Mouse (Mus musculus) intestine, embryonic 16.5 days (tissue): ENCODE measurements at regions not wholly inside any gene's neighbourhood (a gene's known extent, or its start where the extent isn't known, plus 50 kb on each side); places are given as distances from the start of the nearest gene placed in this dataset.
"Not testable (repeated sequence)": the region's sequence is repeated elsewhere in the genome, so short reads cannot be mapped to it uniquely, and the experiment has no call there.

Experiments
- ATAC-seq: fragments of 200-750 bp; cut with Nextera tagmentation; 2 replicates; pipeline ENCODE4 v1.8.0; 2017; ENCODE audit warnings: moderate TSS enrichment, moderate library complexity
- H3K27ac ChIP-seq: fragments of 300-500 bp; sonication (generic); 2 replicates; pipeline ENCODE4 v1.5.1; 2014; ENCODE audit warnings: mild to moderate bottlenecking, low read length
- H3K27me3 ChIP-seq: fragments of 300-500 bp; sonication (generic); replicated peaks from 2 replicates; pipeline ENCODE4 v1.6.1; 2014; ENCODE audit warnings: low read length, control low read depth, mixed read lengths; ENCODE audit not compliant: control insufficient read depth, insufficient read depth
- H3K36me3 ChIP-seq: fragments of 300-500 bp; sonication (generic); 2 replicates; pipeline ENCODE4 v1.6.1; 2014; ENCODE audit warnings: low read length, control low read depth; ENCODE audit not compliant: control insufficient read depth, insufficient read depth
- H3K4me1 ChIP-seq: fragments of 300-500 bp; sonication (generic); 2 replicates; pipeline ENCODE4 v1.6.1; 2014; ENCODE audit warnings: low read length, control low read depth, mixed read lengths; ENCODE audit not compliant: control insufficient read depth, insufficient read depth
- H3K4me2 ChIP-seq: fragments of 300-500 bp; sonication (generic); 2 replicates; pipeline ENCODE4 v1.6.1; 2014; ENCODE audit warnings: low read depth, low read length, control low read depth
- H3K4me3 ChIP-seq: fragments of 300-500 bp; sonication (generic); 2 replicates; pipeline ENCODE4 v1.5.1; 2014; ENCODE audit warnings: mild to moderate bottlenecking, low read length
- H3K9ac ChIP-seq: fragments of 300-500 bp; sonication (generic); 2 replicates; pipeline ENCODE4 v1.6.1; 2014; ENCODE audit warnings: low read depth, low read length
- H3K9me3 ChIP-seq: fragments of 300-500 bp; sonication (generic); 2 replicates; pipeline ENCODE4 v1.6.1; 2016; ENCODE audit warnings: low read length, control low read depth; ENCODE audit not compliant: control insufficient read depth
- WGBS: fragments of 180-500 bp; shearing (Covaris S2); extraction: QIAGEN DNeasy Blood & Tissue Kit; methylation state at CpG from one replicate; pipeline ENCODE4 v1.1.7; 2014; 5-methylcytosine and 5-hydroxymethylcytosine counted together

- Histone ChIP-seq H3K27ac (no peak overlapping the region), H3K27me3 (no peaks in the 10 kb centered on the region), H3K9me3 (no peaks in the 10 kb centered on the region), H3K36me3 (no peaks in the 10 kb centered on the region), H3K4me3 (no peak overlapping the region), H3K9ac (no peak overlapping the region), H3K4me1 (no peaks in the 10 kb centered on the region), H3K4me2 (no peak overlapping the region)
- 68% methylated on average over 3 of the region's 3 CpGs for WGBS
- peak; percentile 53; the same call in 1 of the 2 replicates for ATAC-seq
These were observed 56.7 kb upstream of the Lrrc8b start for GRCm38 (mm10) chr5:105358902-105359301.

GRCm38 (mm10) chr5:105356393-105356792 lies 59.2 kb upstream of the Lrrc8b start:
- ATAC-seq = not testable (repeated sequence)
- WGBS = 86% methylated on average over 1 of the region's 1 CpGs

GRCm38 (mm10) chr5:105354041-105354440 lies 60.5 kb upstream of the Gbp6 start:
- no peaks in the 10 kb centered on the region for H3K36me3 ChIP-seq
- H3K4me3 ChIP-seq = no peak overlapping the region
- WGBS = 48% methylated on average over 1 of the region's 1 CpGs
- H3K27ac ChIP-seq = no peak overlapping the region
- H3K4me1 ChIP-seq = no peaks in the 10 kb centered on the region
- ATAC-seq = no peak
- H3K27me3 ChIP-seq = no peaks in the 10 kb centered on the region
- no peaks in the 10 kb centered on the region for H3K9me3 ChIP-seq
- H3K9ac ChIP-seq = no peak overlapping the region
- H3K4me2 ChIP-seq = no peak overlapping the region

More at GRCm38 (mm10) chr5:105356393-105356792, 59.2 kb upstream of the Lrrc8b start:
- H3K4me3 ChIP-seq, H3K4me2 ChIP-seq, H3K27me3 ChIP-seq, H3K9me3 ChIP-seq, H3K36me3 ChIP-seq, H3K27ac ChIP-seq, H3K9ac ChIP-seq, H3K4me1 ChIP-seq: not testable (repeated sequence)

GRCm38 (mm10) chr5:105346463-105346862 lies 53.0 kb upstream of the Gbp6 start:
- Histone ChIP-seq H3K36me3 (no peaks in the 10 kb centered on the region), H3K9me3 (no peaks in the 10 kb centered on the region), H3K4me2 (no peak overlapping the region), H3K27me3 (no peaks in the 10 kb centered on the region), H3K27ac (no peak overlapping the region), H3K4me1 (no peaks in the 10 kb centered on the region), H3K4me3 (no peak overlapping the region), H3K9ac (no peak overlapping the region)
- peak; percentile 52 for ATAC-seq

- H3K9me3 ChIP-seq, H3K4me2 ChIP-seq, H3K9ac ChIP-seq, H3K27me3 ChIP-seq, H3K36me3 ChIP-seq, H3K4me3 ChIP-seq, H3K4me1 ChIP-seq: not testable (repeated sequence)
- ATAC-seq = peak; percentile 60; the same call in 1 of the 2 replicates
- 40% methylated on average over 1 of the region's 1 CpGs for WGBS
- peak overlapping the region; percentile 33; the same call in 1 of the 2 replicates for H3K27ac ChIP-seq
These were observed 52.5 kb upstream of the Gbp6 start for GRCm38 (mm10) chr5:105345953-105346352.

GRCm38 (mm10) chr5:105344808-105345732 lies 51.6 kb upstream of the Gbp6 start:
- 77% methylated on average over 6 of the region's 6 CpGs for WGBS
- ATAC-seq = no peak
- H3K9me3 ChIP-seq = no peaks in the 10 kb centered on the region

GRCm38 (mm10) chr5:105343816-105344215 lies 50.3 kb upstream of the Gbp6 start:
- WGBS = 63% methylated on average over 2 of the region's 2 CpGs
- not testable (repeated sequence) for H3K4me2 ChIP-seq, H3K9me3 ChIP-seq, H3K4me3 ChIP-seq, H3K27ac ChIP-seq, H3K27me3 ChIP-seq, H3K9ac ChIP-seq, H3K36me3 ChIP-seq, H3K4me1 ChIP-seq, ATAC-seq

More at GRCm38 (mm10) chr5:105344808-105345732, 51.6 kb upstream of the Gbp6 start:
- Histone ChIP-seq H3K4me1 (no peaks in the 10 kb centered on the region), H3K27ac (no peak overlapping the region), H3K27me3 (no peaks in the 10 kb centered on the region), H3K36me3 (no peaks in the 10 kb centered on the region), H3K4me2 (no peak overlapping the region), H3K4me3 (no peak overlapping the region), H3K9ac (no peak overlapping the region)
